Mouse (Mus musculus) thymus, adult 2 months (tissue): ENCODE measurements around the gene Cbfa2t2. TPM values are rescaled to one million over a fixed set of nuclear protein-coding genes. Genes with fewer than 3 reads are reported as not detected.

Experiments
- DNase-seq: peaks from one replicate; pipeline ENCODE4 v3.0.0; 2021
- H3K27ac ChIP-seq: fragments of 200-500 bp; 2 replicates; pipeline ENCODE4 v1.5.1; 2012; ENCODE audit warnings: low read length, control low read depth; ENCODE audit not compliant: control insufficient read depth, insufficient read depth
- H3K27me3 ChIP-seq: fragments of 200-500 bp; 2 replicates; pipeline ENCODE4 v1.6.1; 2012; ENCODE audit warnings: mild to moderate bottlenecking, low read length, moderate library complexity, mixed read lengths; ENCODE audit not compliant: control insufficient read depth, insufficient read depth
- H3K36me3 ChIP-seq: fragments of 200-500 bp; 2 replicates; pipeline ENCODE4 v1.6.1; 2012; ENCODE audit warnings: mild to moderate bottlenecking, low read length, moderate library complexity; ENCODE audit not compliant: control insufficient read depth, insufficient read depth
- H3K4me1 ChIP-seq: fragments of 200-500 bp; replicated peaks from 2 replicates; pipeline ENCODE4 v1.6.1; 2012; ENCODE audit warnings: low read length; ENCODE audit not compliant: control insufficient read depth, insufficient read depth
- H3K4me3 ChIP-seq: fragments of 200-500 bp; 2 replicates; pipeline ENCODE4 v1.5.1; 2012; ENCODE audit warnings: mild to moderate bottlenecking, low read length, control low read depth, moderate library complexity; ENCODE audit not compliant: control insufficient read depth, insufficient read depth
- CTCF ChIP-seq: fragments of 200-500 bp; IDR thresholded peaks from 2 replicates; pipeline ENCODE4 v1.5.1; 2012; ENCODE audit warnings: mild to moderate bottlenecking, control low read depth, low read length, moderate library complexity, borderline replicate concordance; ENCODE audit not compliant: control insufficient read depth, poor library complexity, insufficient read depth; ENCODE audit errors: extremely low read depth
- POLR2A ChIP-seq: fragments of 200-500 bp; IDR thresholded peaks from 2 replicates; pipeline ENCODE4 v1.6.1; 2012; ENCODE audit warnings: mild to moderate bottlenecking, low read length, control low read depth, moderate library complexity; ENCODE audit not compliant: control insufficient read depth, poor library complexity, insufficient read depth; ENCODE audit errors: extremely low read depth
- WGBS: fragments of 180-500 bp; shearing (Covaris S2); methylation state at CpG from one replicate; pipeline ENCODE4 v1.1.7; 2018; 5-methylcytosine and 5-hydroxymethylcytosine counted together
- polyA plus RNA-seq: library from polyadenylated mRNA; depleted of rRNA; stranded (reverse); fragments of >200 nt; gene quantifications from 2 replicates; pipeline ENCODE4 v1.2.3, GENCODE M21; 2012

Gene Cbfa2t2
- polyA plus RNA-seq, 1 experiment = 27.6 TPM

- no peaks in the 10 kb centered on the region for H3K36me3 ChIP-seq
- peak overlapping the region; percentile 52 for H3K4me3 ChIP-seq
- TF ChIP-seq CTCF (no peak), POLR2A (no peak)
- peaks cover 25% of the 10 kb centered on the region for H3K4me1 ChIP-seq
- no peak overlapping the region for H3K27ac ChIP-seq
- H3K27me3 ChIP-seq = no peaks in the 10 kb centered on the region
- DNase-seq = peak; percentile 65
- under 1% methylated on average over 66 of the region's 70 CpGs for WGBS
These were observed 132.9 kb downstream of the Cbfa2t2 start for GRCm38 (mm10) chr2:154569071-154569748.

GRCm38 (mm10) chr2:154569836-154570286 lies 133.6 kb downstream of the Cbfa2t2 start, which contains the start of gene E2f1:
Gene E2f1, minus strand, starts transcription at chr2:154569892.
- under 1% methylated on average over 44 of the region's 44 CpGs for WGBS
- H3K4me3 ChIP-seq = peak within 1 kb of the TSS; percentile 53

GRCm38 (mm10) chr2:154570666-154571065 lies 134.4 kb downstream of the Cbfa2t2 start:
- no peak for DNase-seq
- Histone ChIP-seq H3K27ac (no peak overlapping the region), H3K36me3 (no peaks in the 10 kb centered on the region), H3K27me3 (no peaks in the 10 kb centered on the region), H3K4me3 (no peak overlapping the region), H3K4me1 (peaks cover 28% of the 10 kb centered on the region)
- TF ChIP-seq CTCF (no peak), POLR2A (no peak)
- WGBS = 27% methylated on average over 4 of the region's 4 CpGs

More at GRCm38 (mm10) chr2:154569836-154570286, 133.6 kb downstream of the Cbfa2t2 start, which contains the start of gene E2f1:
- DNase-seq = peak; percentile 93
- H3K27me3 ChIP-seq = no peaks in the 10 kb centered on the region
- no peaks in the 10 kb centered on the region for H3K36me3 ChIP-seq
- no peak within 1 kb of the TSS for H3K27ac ChIP-seq
- TF ChIP-seq POLR2A = 0 out of 2 replicates have a peak, but pooled peaks have one; percentile 36
- no peak for TF ChIP-seq CTCF
- H3K4me1 ChIP-seq = peaks cover 28% of the 10 kb centered on the region

- H3K36me3 ChIP-seq = no peaks in the 10 kb centered on the region
- peaks cover 30% of the 10 kb centered on the region for H3K4me1 ChIP-seq
- TF ChIP-seq CTCF (no peak), POLR2A (no peak)
- 87% methylated on average over 4 of the region's 4 CpGs for WGBS
- no peaks in the 10 kb centered on the region for H3K27me3 ChIP-seq
- H3K27ac ChIP-seq = no peak overlapping the region
- no peak overlapping the region for H3K4me3 ChIP-seq
- DNase-seq = no peak
These were observed 135.0 kb downstream of the Cbfa2t2 start for GRCm38 (mm10) chr2:154571266-154571665.

GRCm38 (mm10) chr2:154571976-154572375 lies 135.7 kb downstream of the Cbfa2t2 start:
- no peak for DNase-seq
- no peak for TF ChIP-seq POLR2A
- no peak for TF ChIP-seq CTCF
- no peaks in the 10 kb centered on the region for H3K36me3 ChIP-seq
- 82% methylated on average over 8 of the region's 8 CpGs for WGBS
- peaks cover 37% of the 10 kb centered on the region for H3K4me1 ChIP-seq
- no peak overlapping the region for H3K4me3 ChIP-seq
- no peaks in the 10 kb centered on the region for H3K27me3 ChIP-seq
- H3K27ac ChIP-seq = no peak overlapping the region

- no peak for DNase-seq
- Histone ChIP-seq H3K36me3 (no peaks in the 10 kb centered on the region), H3K27me3 (no peaks in the 10 kb centered on the region), H3K4me1 (peaks cover 41% of the 10 kb centered on the region), H3K4me3 (no peak overlapping the region), H3K27ac (no peak overlapping the region)
- WGBS = 94% methylated on average over 3 of the region's 3 CpGs
- TF ChIP-seq POLR2A = no peak
- TF ChIP-seq CTCF = no peak
These were observed 136.7 kb downstream of the Cbfa2t2 start for GRCm38 (mm10) chr2:154572996-154573395.
